Mouse (Mus musculus): ENCODE measurements at regions not wholly inside any gene's neighbourhood (a gene's known extent, or its start where the extent isn't known, plus 50 kb on each side); places are given as distances from the start of the nearest gene placed in this dataset.

DNA sequence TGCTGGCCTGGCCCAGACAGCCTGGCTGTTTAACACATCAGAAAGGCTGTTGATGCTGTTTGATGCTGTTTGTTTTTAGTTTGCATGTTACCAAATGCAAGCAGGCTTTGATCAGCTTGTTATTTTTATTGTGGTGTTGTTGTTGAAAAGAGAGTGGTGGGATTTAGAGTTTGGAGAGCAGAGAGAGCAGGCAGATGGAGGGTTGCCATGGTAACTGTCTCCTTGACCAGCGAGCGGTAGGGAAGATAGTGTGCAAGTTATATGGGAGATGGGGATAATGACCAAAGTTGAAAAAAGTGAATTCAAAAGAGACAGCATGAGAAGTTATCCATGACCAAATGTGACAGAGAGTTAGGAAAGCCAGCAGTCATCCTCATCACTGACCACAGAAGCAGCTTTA, 83.3 kb downstream of the Cmc2 start:
- Histone ChIP-seq H3K36me3 (ENCODE audit: insufficient read depth) (no peaks in the 10 kb centered on the region), H3K4me3 (ENCODE audit: low read depth, low read length) (no peak overlapping the region), H3K4me2 (ENCODE audit: low read depth) (no peak overlapping the region), H3K9me3 (ENCODE audit: low read length) (no peaks in the 10 kb centered on the region), H3K4me1 (ENCODE audit: insufficient read depth) (no peaks in the 10 kb centered on the region), H3K27ac (ENCODE audit: low read depth, low read length) (no peak overlapping the region), H3K27me3 (ENCODE audit: insufficient read depth, low read length) (no peaks in the 10 kb centered on the region), H3K9ac (no peak overlapping the region)
- ATAC-seq, result peak; percentile 48; the same call in 1 of the 2 replicates
- TF ChIP-seq CTCF (IDR thresholded peaks at IDR 0.05; ENCODE audit: low read depth), result no peak
- peak; percentile 16 for DNase-seq
- 38% methylated on average over 2 of the region's 2 CpGs for WGBS

DNA sequence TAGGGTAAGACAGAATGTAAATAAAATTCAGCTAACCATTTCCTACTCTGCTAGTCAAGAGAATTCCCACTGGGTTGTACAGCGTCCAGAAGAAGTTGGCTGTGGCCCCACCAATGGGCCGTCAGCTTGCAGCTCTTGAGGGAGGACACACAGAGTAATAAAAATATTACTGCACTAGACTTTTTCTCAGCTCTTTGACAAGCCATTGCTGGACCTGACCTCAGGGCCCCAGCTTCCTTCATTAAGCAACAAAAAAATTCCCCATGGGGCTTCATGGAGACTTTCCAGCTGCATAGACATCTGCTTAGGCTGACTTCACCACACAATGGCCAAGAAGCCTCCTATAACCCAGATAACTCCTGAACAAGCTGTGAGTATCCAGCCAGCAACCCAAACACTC, 89.1 kb downstream of the Cmc2 start:
- ATAC-seq, result no peak
- DNase-seq, result no peak
- 78% methylated on average over 2 of the region's 2 CpGs for WGBS

DNA sequence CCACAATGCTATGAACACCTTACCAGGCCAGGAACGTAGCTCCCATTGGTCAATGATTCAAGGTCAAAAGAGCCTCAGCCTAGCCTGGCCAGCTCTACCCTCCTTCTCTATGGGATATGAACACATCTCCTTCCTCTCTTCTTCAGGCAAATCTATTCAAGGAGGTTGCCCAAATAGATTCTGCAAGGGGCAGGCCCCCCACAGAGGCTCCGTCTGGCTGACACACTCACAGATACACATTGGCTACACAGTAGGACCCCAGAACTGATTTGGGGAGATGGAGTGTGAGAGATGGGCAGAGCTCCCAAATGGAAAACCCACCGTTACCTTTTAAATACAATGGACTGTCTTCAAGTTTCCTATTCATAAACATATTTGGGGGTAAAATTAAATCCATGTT, 91.6 kb downstream of the Cmc2 start:
- no peak overlapping the region for H3K27ac ChIP-seq (ENCODE audit: low read depth, low read length)

More for the DNA sequence above, 89.1 kb downstream of the Cmc2 start:
- Histone ChIP-seq H3K27ac (ENCODE audit: low read depth, low read length) (no peak overlapping the region), H3K4me2 (ENCODE audit: low read depth) (no peak overlapping the region), H3K4me3 (ENCODE audit: low read depth, low read length) (no peak overlapping the region), H3K9ac (no peak overlapping the region), H3K9me3 (ENCODE audit: low read length) (no peaks in the 10 kb centered on the region), H3K4me1 (ENCODE audit: insufficient read depth) (no peaks in the 10 kb centered on the region), H3K36me3 (ENCODE audit: insufficient read depth) (no peaks in the 10 kb centered on the region), H3K27me3 (ENCODE audit: insufficient read depth, low read length) (no peaks in the 10 kb centered on the region)
- no peak for TF ChIP-seq CTCF (IDR thresholded peaks at IDR 0.05; ENCODE audit: low read depth)

DNA sequence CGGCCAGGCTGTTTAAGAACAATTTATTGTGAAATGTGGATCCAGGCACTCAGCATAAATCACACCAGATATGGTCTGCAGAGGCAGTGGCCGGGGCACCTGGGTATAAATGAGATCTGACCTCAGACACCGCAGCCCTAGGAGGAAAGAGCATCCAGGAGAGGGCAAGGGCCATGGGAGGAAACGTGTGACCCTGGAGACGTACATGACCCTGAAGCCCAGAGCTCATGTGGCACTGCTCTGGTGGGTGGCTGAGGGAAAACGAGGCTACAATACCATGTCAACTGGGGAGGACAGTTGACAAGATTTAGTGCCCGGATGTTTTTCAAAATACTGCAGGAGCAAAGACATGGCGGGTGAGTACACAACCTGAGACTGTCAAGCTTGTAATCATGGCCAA, 93.0 kb downstream of the Cmc2 start:
- WGBS, result 87% methylated on average over 8 of the region's 8 CpGs
- ATAC-seq (no peak), DNase-seq (no peak)
- H3K27ac ChIP-seq (ENCODE audit: low read depth, low read length), result no peak overlapping the region
- no peak overlapping the region for H3K9ac ChIP-seq
- no peaks in the 10 kb centered on the region for H3K9me3 ChIP-seq (ENCODE audit: low read length)
- H3K4me1 ChIP-seq (ENCODE audit: insufficient read depth), result no peaks in the 10 kb centered on the region
- H3K4me3 ChIP-seq (ENCODE audit: low read depth, low read length), result no peak overlapping the region
- H3K36me3 ChIP-seq (ENCODE audit: insufficient read depth), result no peaks in the 10 kb centered on the region
- TF ChIP-seq CTCF (IDR thresholded peaks at IDR 0.05; ENCODE audit: low read depth), result no peak
- no peaks in the 10 kb centered on the region for H3K27me3 ChIP-seq (ENCODE audit: insufficient read depth, low read length)
- H3K4me2 ChIP-seq (ENCODE audit: low read depth), result no peak overlapping the region

More for the DNA sequence above, 91.6 kb downstream of the Cmc2 start:
- H3K9ac ChIP-seq, result no peak overlapping the region
- H3K4me1 ChIP-seq (ENCODE audit: insufficient read depth), result no peaks in the 10 kb centered on the region
- no peaks in the 10 kb centered on the region for H3K36me3 ChIP-seq (ENCODE audit: insufficient read depth)
- 84% methylated on average over 3 of the region's 3 CpGs for WGBS
- DNase-seq (no peak), ATAC-seq (no peak)
- H3K27me3 ChIP-seq (ENCODE audit: insufficient read depth, low read length), result no peaks in the 10 kb centered on the region
- H3K4me2 ChIP-seq (ENCODE audit: low read depth), result no peak overlapping the region
- no peak for TF ChIP-seq CTCF (IDR thresholded peaks at IDR 0.05; ENCODE audit: low read depth)
- no peaks in the 10 kb centered on the region for H3K9me3 ChIP-seq (ENCODE audit: low read length)
- H3K4me3 ChIP-seq (ENCODE audit: low read depth, low read length), result no peak overlapping the region

DNA sequence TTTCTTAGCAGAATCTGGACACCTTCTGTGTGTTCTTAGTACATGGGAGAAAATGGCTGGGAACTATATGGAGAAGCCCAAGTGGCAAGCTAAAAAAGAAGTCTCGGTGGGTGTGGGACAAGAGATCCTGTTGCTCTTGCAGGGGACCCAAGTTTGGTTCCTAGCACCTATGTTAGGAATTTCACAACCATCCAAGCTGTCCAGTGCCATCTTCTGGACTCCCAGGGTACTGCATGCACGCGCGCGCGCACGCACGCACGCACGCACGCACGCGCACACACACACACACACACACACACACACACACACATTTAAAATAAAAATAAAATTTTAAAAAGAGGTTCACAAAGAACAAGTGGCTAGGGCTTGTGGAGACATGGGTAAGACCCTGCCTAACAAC, 94.1 kb downstream of the Cmc2 start:
- ATAC-seq (no peak), DNase-seq (no peak)
- no peaks in the 10 kb centered on the region for H3K9me3 ChIP-seq (ENCODE audit: low read length)
- no peak for TF ChIP-seq CTCF (IDR thresholded peaks at IDR 0.05; ENCODE audit: low read depth)
- no peak overlapping the region for H3K9ac ChIP-seq
- H3K4me1 ChIP-seq (ENCODE audit: insufficient read depth), result no peaks in the 10 kb centered on the region
- no peaks in the 10 kb centered on the region for H3K27me3 ChIP-seq (ENCODE audit: insufficient read depth, low read length)
- no peak overlapping the region for H3K4me2 ChIP-seq (ENCODE audit: low read depth)
- 93% methylated on average over 13 of the region's 13 CpGs for WGBS
- H3K36me3 ChIP-seq (ENCODE audit: insufficient read depth), result no peaks in the 10 kb centered on the region
- H3K4me3 ChIP-seq (ENCODE audit: low read depth, low read length), result no peak overlapping the region
- H3K27ac ChIP-seq (ENCODE audit: low read depth, low read length), result no peak overlapping the region

DNA sequence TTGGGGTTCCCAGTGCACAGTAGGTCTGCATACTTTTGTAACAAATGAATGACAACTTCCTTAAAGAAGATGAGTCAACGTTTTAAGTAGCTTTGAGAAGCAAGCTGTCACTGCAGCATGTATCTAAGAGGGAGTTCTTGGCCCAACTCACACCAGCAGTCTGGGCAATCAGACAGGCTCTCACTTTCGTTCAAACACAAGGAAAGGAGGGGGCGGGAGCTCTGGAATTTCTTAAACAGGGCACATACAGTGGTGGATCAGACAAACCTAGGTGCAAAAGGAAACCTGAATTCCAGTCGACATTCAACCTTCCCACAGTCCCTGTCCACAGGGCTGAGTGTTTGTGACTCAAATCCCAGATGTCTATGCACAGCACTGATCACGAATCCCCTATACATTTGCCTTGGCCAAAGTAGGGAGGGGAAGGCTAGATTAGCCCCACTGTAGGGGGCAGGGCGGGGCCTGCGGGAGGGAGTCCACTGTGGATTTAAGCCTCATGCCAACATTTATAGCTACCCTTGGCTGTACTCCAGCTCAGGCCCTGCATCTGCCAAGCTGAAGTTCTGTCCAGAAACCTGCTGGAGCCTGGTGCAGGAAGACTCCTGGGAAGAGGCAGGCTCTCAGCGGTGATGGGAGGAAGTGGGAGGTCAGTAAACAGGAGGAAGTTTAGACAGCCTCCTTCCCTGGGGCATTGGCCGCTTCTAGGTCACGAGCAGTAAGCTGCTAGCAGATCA, 81.5 kb upstream of the Cdyl2 start:
- DNase-seq (no peak), ATAC-seq (no peak)
- H3K9me3 ChIP-seq (ENCODE audit: low read length), result no peaks in the 10 kb centered on the region
- WGBS, result 51% methylated on average over 10 of the region's 10 CpGs
- H3K27me3 ChIP-seq (ENCODE audit: insufficient read depth, low read length), result no peaks in the 10 kb centered on the region
- no peaks in the 10 kb centered on the region for H3K36me3 ChIP-seq (ENCODE audit: insufficient read depth)
- no peak overlapping the region for H3K27ac ChIP-seq (ENCODE audit: low read depth, low read length)
- no peak overlapping the region for H3K9ac ChIP-seq
- TF ChIP-seq CTCF (IDR thresholded peaks at IDR 0.05; ENCODE audit: low read depth), result no peak
- H3K4me2 ChIP-seq (ENCODE audit: low read depth), result no peak overlapping the region
- H3K4me3 ChIP-seq (ENCODE audit: low read depth, low read length), result no peak overlapping the region
- H3K4me1 ChIP-seq (ENCODE audit: insufficient read depth), result no peaks in the 10 kb centered on the region

DNA sequence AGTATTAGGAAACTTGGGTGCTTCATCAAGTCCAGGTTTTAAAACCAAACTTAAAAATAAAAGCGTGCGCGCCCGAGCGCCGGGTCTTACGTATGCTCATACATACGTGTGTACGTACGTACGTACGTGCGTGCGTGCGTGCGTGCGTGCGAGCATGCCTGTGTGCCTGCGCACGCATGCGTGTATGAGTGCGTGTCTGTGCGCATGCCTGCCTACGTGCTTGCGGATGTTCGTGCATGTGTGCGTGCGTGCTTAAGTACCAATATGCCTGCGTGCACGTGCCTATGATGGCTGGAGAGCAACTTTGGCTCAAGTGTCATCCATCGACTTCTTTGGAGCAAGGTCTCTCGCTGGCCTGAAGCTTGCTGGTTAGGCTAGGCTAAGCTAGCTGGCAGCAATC, 68.5 kb upstream of the Cdyl2 start:
- 95% methylated on average over 32 of the region's 32 CpGs for WGBS
- no peak overlapping the region for H3K27ac ChIP-seq (ENCODE audit: low read depth, low read length)
- H3K9ac ChIP-seq, result no peak overlapping the region
- H3K4me3 ChIP-seq (ENCODE audit: low read depth, low read length), result no peak overlapping the region
- H3K4me1 ChIP-seq (ENCODE audit: insufficient read depth), result no peaks in the 10 kb centered on the region
- no peak for TF ChIP-seq CTCF (IDR thresholded peaks at IDR 0.05; ENCODE audit: low read depth)
- no peak overlapping the region for H3K4me2 ChIP-seq (ENCODE audit: low read depth)
- DNase-seq (peak; percentile 9), ATAC-seq (no peak)
- H3K27me3 ChIP-seq (ENCODE audit: insufficient read depth, low read length), result no peaks in the 10 kb centered on the region
- no peaks in the 10 kb centered on the region for H3K36me3 ChIP-seq (ENCODE audit: insufficient read depth)
- H3K9me3 ChIP-seq (ENCODE audit: low read length), result no peaks in the 10 kb centered on the region
